ENCODE assay signal across 43 mouse cellular contexts in genomic region chr4:43897209-43897608, GRCm38 (mm10). TPM values are rescaled to one million over a fixed set of nuclear protein-coding genes. Genes with fewer than 3 reads are reported as not detected.
"Had no signal": no experiment of that assay in that cellular context is flagged by ENCODE, and none has a peak within 500 bp of the region (broad histone marks: within the 10 kb centered on the region; RNA-seq: fewer than 3 reads in every experiment).

No protein-coding gene starts in this region.

- H3K36me3 ChIP-seq: heart, embryonic 15.5 days; liver, embryonic 13.5 days; liver, embryonic 15.5 days had no signal

- H3K4me1 ChIP-seq: hindbrain, embryonic 13.5 days; hindbrain, embryonic 15.5 days; kidney, embryonic 15.5 days; limb, embryonic 12.5 days; liver, embryonic 15.5 days had no signal

- H3K9me3 ChIP-seq: heart, embryonic 13.5 days; heart, embryonic 15.5 days; hindbrain, embryonic 13.5 days; hindbrain, embryonic 15.5 days; kidney, embryonic 15.5 days; limb, embryonic 10.5 days; limb, embryonic 12.5 days; liver, embryonic 13.5 days; liver, embryonic 15.5 days had no signal

- H3K4me3 ChIP-seq: heart, embryonic 13.5 days; heart, embryonic 15.5 days; hindbrain, embryonic 13.5 days; hindbrain, embryonic 15.5 days; kidney, embryonic 15.5 days; limb, embryonic 10.5 days; limb, embryonic 12.5 days; liver, embryonic 13.5 days; liver, embryonic 15.5 days had no signal

- H3K4me2 ChIP-seq: heart, embryonic 11.5 days; heart, embryonic 13.5 days; heart, embryonic 15.5 days; hindbrain, embryonic 13.5 days; hindbrain, embryonic 15.5 days; kidney, embryonic 15.5 days; limb, embryonic 12.5 days; liver, embryonic 11.5 days; liver, embryonic 13.5 days; liver, embryonic 15.5 days had no signal

- H3K27ac ChIP-seq: heart, embryonic 13.5 days; heart, embryonic 15.5 days; hindbrain, embryonic 13.5 days; hindbrain, embryonic 15.5 days; hindbrain, postnatal 0 days; kidney, embryonic 15.5 days; kidney, postnatal 0 days; limb, embryonic 10.5 days; limb, embryonic 12.5 days; liver, embryonic 13.5 days; liver, embryonic 15.5 days had no signal

- ATAC-seq: hindbrain, postnatal 0 days; intestine, embryonic 16.5 days had no signal

- H3K9ac ChIP-seq: heart, embryonic 13.5 days; heart, embryonic 15.5 days; hindbrain, embryonic 13.5 days; hindbrain, embryonic 15.5 days; kidney, embryonic 15.5 days; limb, embryonic 12.5 days; liver, embryonic 13.5 days; liver, embryonic 15.5 days had no signal

- DNase-seq: gastrocnemius, postnatal 14 days; gastrocnemius, postnatal 36 days; heart, postnatal 14 days; heart, postnatal 36 days; kidney, adult 11 months; kidney, adult 2 months; kidney, adult 9 months; kidney, postnatal 14 days; kidney, postnatal 36 days; layer of hippocampus, adult 9-11 months; layer of hippocampus, postnatal 36 days; liver; liver, embryonic 13.5 days had no signal

- H3K27me3 ChIP-seq: heart, embryonic 13.5 days; heart, embryonic 15.5 days; hindbrain, embryonic 13.5 days; hindbrain, embryonic 15.5 days; kidney, embryonic 15.5 days; limb, embryonic 12.5 days; liver, embryonic 13.5 days; liver, embryonic 15.5 days had no signal

RNA-seq across cellular contexts. Expression of gene Olfr155, which starts 45.8 kb away (rescaled TPM):
- total RNA-seq: gastrocnemius, adult 18-20 months; gastrocnemius, adult 8-10 months; gastrocnemius, postnatal 14 days; gastrocnemius, postnatal 36 days; heart, adult 8-10 months; heart, postnatal 14 days; heart, postnatal 36 days; hematopoietic stem cell, adult 5-6 weeks; hindbrain, postnatal 0 days; layer of hippocampus, adult 18-20 months; layer of hippocampus, adult 8-10 months; layer of hippocampus, postnatal 14 days; layer of hippocampus, postnatal 36 days; left cerebral cortex, adult 18-20 months; left cerebral cortex, adult 8-10 months; left cerebral cortex, postnatal 14 days; left cerebral cortex, postnatal 36 days had no signal
- polyA plus RNA-seq: gonadal fat pad, adult 2 months; heart, embryonic 11.5 days; heart, embryonic 13.5 days; heart, embryonic 15.5 days; heart, postnatal 0 days; hindbrain, embryonic 11.5 days; hindbrain, embryonic 13.5 days; hindbrain, embryonic 15.5 days; hindbrain, postnatal 0 days; intestine, embryonic 14.5 days; intestine, embryonic 16.5 days; kidney, adult 2 months; kidney, embryonic 15.5 days; kidney, postnatal 0 days; large intestine, adult 2 months; limb, embryonic 10.5 days; limb, embryonic 12.5 days; limb, embryonic 14.5 days; liver, embryonic 11.5 days; liver, embryonic 13.5 days; liver, embryonic 15.5 days had no signal

RNA-seq across cellular contexts. Expression of gene Olfr157, which starts 57.2 kb away (rescaled TPM):
- total RNA-seq: gastrocnemius, adult 18-20 months; gastrocnemius, adult 8-10 months; gastrocnemius, postnatal 14 days; gastrocnemius, postnatal 36 days; heart, adult 8-10 months; heart, postnatal 14 days; heart, postnatal 36 days; hematopoietic stem cell, adult 5-6 weeks; hindbrain, postnatal 0 days; layer of hippocampus, adult 18-20 months; layer of hippocampus, adult 8-10 months; layer of hippocampus, postnatal 14 days; layer of hippocampus, postnatal 36 days; left cerebral cortex, adult 18-20 months; left cerebral cortex, adult 8-10 months; left cerebral cortex, postnatal 14 days; left cerebral cortex, postnatal 36 days had no signal
- polyA plus RNA-seq: gonadal fat pad, adult 2 months; heart, embryonic 13.5 days; heart, embryonic 15.5 days; heart, postnatal 0 days; hindbrain, embryonic 13.5 days; hindbrain, embryonic 15.5 days; hindbrain, postnatal 0 days; intestine, embryonic 14.5 days; intestine, embryonic 16.5 days; kidney, adult 2 months; kidney, embryonic 15.5 days; limb, embryonic 10.5 days; limb, embryonic 12.5 days; liver, embryonic 11.5 days; liver, embryonic 13.5 days; liver, embryonic 15.5 days had no signal
